Comparison of ENCODE assay signal across 12 mouse cellular contexts in the genomic region with DNA sequence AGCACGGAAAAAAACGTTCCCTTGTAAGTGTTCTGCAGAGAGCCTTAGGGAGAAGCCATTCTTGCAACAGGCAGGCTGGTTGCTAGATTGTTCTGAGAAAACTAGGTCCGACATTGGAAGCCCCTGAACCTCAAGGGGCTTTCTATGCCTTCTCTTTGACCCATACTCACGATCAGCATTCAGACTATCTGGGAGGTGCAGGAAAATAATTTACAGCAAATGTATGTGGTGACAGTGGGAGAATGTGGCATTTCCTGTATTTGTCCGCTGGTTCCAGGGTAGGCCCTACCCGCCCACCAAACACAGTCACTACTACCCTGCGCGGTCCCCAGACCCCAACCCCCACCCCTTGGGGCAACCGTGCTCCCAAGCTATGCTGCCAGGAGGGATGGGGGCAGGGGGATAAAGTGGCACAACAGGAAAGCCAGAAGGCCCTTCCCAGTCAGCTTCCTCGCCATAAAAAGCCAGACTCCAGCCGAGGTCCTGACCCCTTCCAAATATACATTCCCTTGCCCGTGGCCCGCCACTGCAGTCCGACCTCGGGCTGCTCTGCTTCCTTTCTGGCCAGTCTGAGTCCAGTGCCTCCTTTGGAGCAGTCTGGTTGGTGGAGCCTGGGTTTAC. TPM values are rescaled to one million over a fixed set of nuclear protein-coding genes. Genes with fewer than 3 reads are reported as not detected.
DNase-seq lines count a peak whose midpoint lies in the region; ATAC-seq and TF ChIP-seq lines count a peak whose summit lies in the region.
"Had no signal": no experiment of that assay in that cellular context is flagged by ENCODE, and none has a peak within 500 bp of the region (broad histone marks: within the 10 kb centered on the region; RNA-seq: fewer than 3 reads in every experiment).

No protein-coding gene starts in this region.

- H3K9ac ChIP-seq in forebrain, embryonic 11.5 days (ENCODE audit: low read length), result no peak overlapping the region
- no peak overlapping the region for H3K9ac ChIP-seq in forebrain, embryonic 15.5 days (replicated peaks)
- H3K9ac ChIP-seq in embryonic facial prominence, embryonic 11.5 days (replicated peaks; ENCODE audit: low read length), result peak overlapping the region; percentile 26
- peak overlapping the region; percentile 29 for H3K9ac ChIP-seq in limb, embryonic 14.5 days (ENCODE audit: low read depth, low read length, severe bottlenecking)

- 16% methylated on average over 15 of the region's 15 CpGs for WGBS in forebrain, embryonic 11.5 days
- 35% methylated on average over 15 of the region's 15 CpGs for WGBS in forebrain, embryonic 15.5 days
- 51% methylated on average over 15 of the region's 15 CpGs for WGBS in kidney, adult 2 months
- 8% methylated on average over 15 of the region's 15 CpGs for WGBS in embryonic facial prominence, embryonic 11.5 days
- 29% methylated on average over 14 of the region's 15 CpGs for WGBS in limb, embryonic 14.5 days

- no peak for ATAC-seq in forebrain, embryonic 11.5 days (replicated peaks; ENCODE audit: low FRiP score)
- no peak for ATAC-seq in forebrain, embryonic 15.5 days (replicated peaks)
- ATAC-seq in embryonic facial prominence, embryonic 11.5 days (replicated peaks; ENCODE audit: insufficient number of reproducible peaks, low FRiP score, low TSS enrichment, low read depth), result no peak
- ATAC-seq in limb, embryonic 14.5 days (ENCODE audit: low FRiP score, low read depth), result no peak
- ATAC-seq: midbrain, embryonic 16.5 days had no signal

- no peak for TF ChIP-seq POLR2A in kidney, adult 2 months (IDR thresholded peaks at IDR 0.05; ENCODE audit: low read depth, low read length)
- TF ChIP-seq POLR2A in limb, embryonic 14.5 days (IDR thresholded peaks at IDR 0.05; ENCODE audit: borderline replicate concordance, extremely low read depth, insufficient read depth, insufficient read length), result no peak

- H3K9me3 ChIP-seq in forebrain, embryonic 11.5 days (ENCODE audit: control insufficient read depth, low read length), result no peaks in the 10 kb centered on the region
- H3K9me3 ChIP-seq in forebrain, embryonic 15.5 days, result no peaks in the 10 kb centered on the region
- H3K9me3 ChIP-seq in embryonic facial prominence, embryonic 11.5 days (replicated peaks; ENCODE audit: control insufficient read depth, low read length), result no peaks in the 10 kb centered on the region
- H3K9me3 ChIP-seq in limb, embryonic 14.5 days (ENCODE audit: control insufficient read depth, low read length), result no peaks in the 10 kb centered on the region

- peaks cover 72% of the 10 kb centered on the region for H3K27me3 ChIP-seq in forebrain, embryonic 11.5 days (ENCODE audit: control insufficient read depth, insufficient read depth, low read length)
- peaks cover 77% of the 10 kb centered on the region for H3K27me3 ChIP-seq in forebrain, embryonic 15.5 days
- H3K27me3 ChIP-seq in kidney, adult 2 months (replicated peaks; ENCODE audit: control insufficient read depth, insufficient read depth, low read length), result no peaks in the 10 kb centered on the region
- H3K27me3 ChIP-seq in embryonic facial prominence, embryonic 11.5 days (ENCODE audit: control insufficient read depth, insufficient read depth, low read length), result peaks cover 21% of the 10 kb centered on the region
- H3K27me3 ChIP-seq in limb, embryonic 14.5 days (ENCODE audit: control insufficient read depth, insufficient read depth, low read length), result peaks cover 32% of the 10 kb centered on the region

- no peak overlapping the region for H3K27ac ChIP-seq in forebrain, embryonic 11.5 days (ENCODE audit: low read depth, low read length)
- no peak overlapping the region for H3K27ac ChIP-seq in forebrain, embryonic 15.5 days (replicated peaks)
- H3K27ac ChIP-seq in kidney, adult 2 months (ENCODE audit: insufficient read depth, low read depth, low read length), result no peak overlapping the region
- H3K27ac ChIP-seq in embryonic facial prominence, embryonic 11.5 days (replicated peaks; ENCODE audit: low read depth, low read length), result peak overlapping the region; percentile 49; the same call in 1 of the 2 replicates
- H3K27ac ChIP-seq in limb, embryonic 14.5 days (replicated peaks; ENCODE audit: low read depth, low read length), result peak overlapping the region; percentile 56; the same call in 1 of the 2 replicates

- no peak overlapping the region for H3K4me3 ChIP-seq in forebrain, embryonic 11.5 days (ENCODE audit: low read depth, low read length)
- no peak overlapping the region for H3K4me3 ChIP-seq in forebrain, embryonic 15.5 days
- no peak overlapping the region for H3K4me3 ChIP-seq in kidney, adult 2 months (ENCODE audit: insufficient read depth, low read depth, low read length)
- H3K4me3 ChIP-seq in embryonic facial prominence, embryonic 11.5 days (ENCODE audit: low read depth, low read length), result no peak overlapping the region
- H3K4me3 ChIP-seq in limb, embryonic 14.5 days (replicated peaks; ENCODE audit: low read length), result peak overlapping the region; percentile 1

- no peaks in the 10 kb centered on the region for H3K36me3 ChIP-seq in forebrain, embryonic 11.5 days (ENCODE audit: control insufficient read depth, insufficient read depth, low read length)
- H3K36me3 ChIP-seq in forebrain, embryonic 15.5 days, result no peaks in the 10 kb centered on the region
- no peaks in the 10 kb centered on the region for H3K36me3 ChIP-seq in kidney, adult 2 months (ENCODE audit: control insufficient read depth, insufficient read depth, low read length)
- H3K36me3 ChIP-seq in embryonic facial prominence, embryonic 11.5 days (replicated peaks; ENCODE audit: control insufficient read depth, insufficient read depth, low read depth, low read length), result no peaks in the 10 kb centered on the region
- H3K36me3 ChIP-seq in limb, embryonic 14.5 days (ENCODE audit: control insufficient read depth, insufficient read depth, low read length), result peaks cover 13% of the 10 kb centered on the region
- H3K36me3 ChIP-seq: G1E had no signal

- H3K4me2 ChIP-seq in forebrain, embryonic 11.5 days (ENCODE audit: low read depth, low read length, severe bottlenecking), result no peak overlapping the region
- no peak overlapping the region for H3K4me2 ChIP-seq in forebrain, embryonic 15.5 days (replicated peaks)
- H3K4me2 ChIP-seq in embryonic facial prominence, embryonic 11.5 days (ENCODE audit: low read depth, low read length), result no peak overlapping the region
- peak overlapping the region; percentile 74 for H3K4me2 ChIP-seq in limb, embryonic 14.5 days (replicated peaks; ENCODE audit: low read depth, low read length, severe bottlenecking)

- TF ChIP-seq CTCF in kidney, adult 2 months (conservative IDR thresholded peaks at IDR 0.05; ENCODE audit: insufficient read depth, insufficient read length, low read depth, low read length), result no peak

- peaks cover 7% of the 10 kb centered on the region; the same call in 1 of the 2 replicates for H3K4me1 ChIP-seq in forebrain, embryonic 11.5 days (replicated peaks; ENCODE audit: control insufficient read depth, insufficient read depth, low read length)
- H3K4me1 ChIP-seq in forebrain, embryonic 15.5 days, result peaks cover 10% of the 10 kb centered on the region
- no peaks in the 10 kb centered on the region for H3K4me1 ChIP-seq in kidney, adult 2 months (ENCODE audit: control insufficient read depth, insufficient read depth, low read length)
- peaks cover 9% of the 10 kb centered on the region for H3K4me1 ChIP-seq in embryonic facial prominence, embryonic 11.5 days (ENCODE audit: control insufficient read depth, insufficient read depth, low read length)
- peaks cover 30% of the 10 kb centered on the region for H3K4me1 ChIP-seq in limb, embryonic 14.5 days (ENCODE audit: control insufficient read depth, insufficient read depth, low read length)

- peak; percentile 55 for DNase-seq in forebrain, embryonic 11.5 days (ENCODE audit: low spot score)
- peak; percentile 10 for DNase-seq in kidney, adult 2 months
- DNase-seq in kidney, adult 18-20 months, result no peak
- DNase-seq in embryonic facial prominence, embryonic 11.5 days (ENCODE audit: low spot score), result peak; percentile 41
- no peak for DNase-seq in limb, embryonic 14.5 days (ENCODE audit: low spot score)
- no peak for DNase-seq in adrenal gland, adult 8-10 months
- DNase-seq in gastrocnemius, postnatal 4 days (ENCODE audit: low spot score in 2 of 2), result no peak
- DNase-seq: cerebellum, postnatal 10 days had no signal

RNA-seq across cellular contexts. Expression of gene Foxc1, which starts 9.1 kb away (rescaled TPM):
- polyA plus RNA-seq in forebrain, embryonic 11.5 days (2014; fragmentation: Nextera tagmentation; extraction: Ambion mirVana), result 5.0 and 5.5 TPM in 2 replicates
- 1.0 and 1.2 TPM in 2 replicates for polyA plus RNA-seq in forebrain, embryonic 15.5 days (2015; fragmentation: Nextera tagmentation; extraction: Ambion mirVana)
- 3.7 and 5.2 TPM in 2 replicates for polyA plus RNA-seq in kidney, adult 2 months (2012; rRNA removed)
- 9.3 and 10.6 TPM in 2 replicates for polyA plus RNA-seq in embryonic facial prominence, embryonic 11.5 days (2014; fragmentation: Nextera tagmentation; extraction: Ambion mirVana)
- 15.1 and 23.1 TPM in 2 replicates for polyA plus RNA-seq in limb, embryonic 14.5 days (2012; rRNA removed)
- polyA plus RNA-seq in limb, embryonic 14.5 days (2014; fragmentation: Nextera tagmentation; extraction: Ambion mirVana), result 8.5 and 10.3 TPM in 2 replicates
- 1 to 10 TPM; 4.8 to 9.0 (median 7.3) TPM for total RNA-seq in adrenal gland, adult 8-10 months (2022)
- total RNA-seq in gastrocnemius, postnatal 4 days (2021), result 1 to 10 TPM; 2.2 to 2.3 TPM
- total RNA-seq: granulocyte monocyte progenitor cell, adult 5-6 weeks had no signal
- polyA plus RNA-seq: G1E had no signal

Comparison
In these comparisons a context has a peak if more than half of its experiments do, and no peak if none do; other contexts are left out.
1. DNase-seq: peak in forebrain, embryonic 11.5 days (single experiment), kidney, adult 2 months (single experiment) and embryonic facial prominence, embryonic 11.5 days (single experiment); none in kidney, adult 18-20 months (single experiment), limb, embryonic 14.5 days (single experiment), adrenal gland, adult 8-10 months (single experiment) and gastrocnemius, postnatal 4 days (0 of 2).
2. H3K27ac ChIP-seq: peak in embryonic facial prominence, embryonic 11.5 days (single experiment) and limb, embryonic 14.5 days (single experiment); none in forebrain, embryonic 11.5 days (single experiment), forebrain, embryonic 15.5 days (single experiment) and kidney, adult 2 months (single experiment).
3. H3K9ac ChIP-seq: peak in embryonic facial prominence, embryonic 11.5 days (single experiment) and limb, embryonic 14.5 days (single experiment); none in forebrain, embryonic 11.5 days (single experiment) and forebrain, embryonic 15.5 days (single experiment).